ENCODE assay signal across 9 mouse cellular contexts in genomic region chr9:65575393-65576196, GRCm38 (mm10). TPM values are rescaled to one million over a fixed set of nuclear protein-coding genes. Genes with fewer than 3 reads are reported as not detected.
DNase-seq lines count a peak whose midpoint lies in the region; ATAC-seq lines count a peak whose summit lies in the region.
"Had no signal": no experiment of that assay in that cellular context is flagged by ENCODE, and none has a peak within 500 bp of the region (broad histone marks: within the 10 kb centered on the region; RNA-seq: fewer than 3 reads in every experiment).

No protein-coding gene starts in this region.

- 76% methylated on average over 8 of the region's 8 CpGs for WGBS in midbrain, embryonic 14.5 days
- WGBS in midbrain, embryonic 13.5 days: 74% methylated on average over 8 of the region's 8 CpGs
- 61% methylated on average over 8 of the region's 8 CpGs for WGBS in stomach, embryonic 14.5 days

- ATAC-seq in midbrain, embryonic 14.5 days (ENCODE audit: low FRiP score, low TSS enrichment): no peak
- no peak for ATAC-seq in midbrain, embryonic 13.5 days
- ATAC-seq in stomach, embryonic 14.5 days (ENCODE audit: insufficient number of reproducible peaks, insufficient read depth, low FRiP score, low read depth): no peak
- no peak for ATAC-seq in monocyte, adult 5-6 weeks (replicated peaks; ENCODE audit: insufficient number of reproducible peaks, low FRiP score, low TSS enrichment, poor library complexity, severe bottlenecking)

- no peak overlapping the region for H3K9ac ChIP-seq in midbrain, embryonic 14.5 days (replicated peaks; ENCODE audit: low read length)
- no peak overlapping the region for H3K9ac ChIP-seq in midbrain, embryonic 13.5 days (replicated peaks)
- H3K9ac ChIP-seq in stomach, embryonic 14.5 days (replicated peaks; ENCODE audit: low read depth, low read length): no peak overlapping the region

- H3K4me2 ChIP-seq in midbrain, embryonic 14.5 days (ENCODE audit: low read length): no peak overlapping the region
- H3K4me2 ChIP-seq in midbrain, embryonic 13.5 days (replicated peaks): no peak overlapping the region
- no peak overlapping the region for H3K4me2 ChIP-seq in stomach, embryonic 14.5 days (replicated peaks; ENCODE audit: low read depth, low read length)

- no peak overlapping the region for H3K4me3 ChIP-seq in midbrain, embryonic 14.5 days (replicated peaks; ENCODE audit: low read depth, low read length)
- no peak overlapping the region for H3K4me3 ChIP-seq in midbrain, embryonic 13.5 days (replicated peaks)
- H3K4me3 ChIP-seq in stomach, embryonic 14.5 days (ENCODE audit: low read depth, low read length): no peak overlapping the region

- H3K4me1 ChIP-seq in midbrain, embryonic 14.5 days (ENCODE audit: control insufficient read depth, insufficient read depth, low read length): peaks cover 5% of the 10 kb centered on the region; the same call in 1 of the 2 replicates
- H3K4me1 ChIP-seq in midbrain, embryonic 13.5 days (replicated peaks): peaks cover 40% of the 10 kb centered on the region
- peaks cover 33% of the 10 kb centered on the region for H3K4me1 ChIP-seq in stomach, embryonic 14.5 days (ENCODE audit: control insufficient read depth, insufficient read depth, low read length)

- no peaks in the 10 kb centered on the region for H3K27me3 ChIP-seq in midbrain, embryonic 14.5 days (ENCODE audit: control insufficient read depth, insufficient read depth, low read length)
- no peaks in the 10 kb centered on the region for H3K27me3 ChIP-seq in midbrain, embryonic 13.5 days
- no peaks in the 10 kb centered on the region for H3K27me3 ChIP-seq in stomach, embryonic 14.5 days (ENCODE audit: control insufficient read depth, insufficient read depth, low read length)

- H3K36me3 ChIP-seq in midbrain, embryonic 14.5 days (ENCODE audit: control insufficient read depth, insufficient read depth, low read length): peaks cover 3% of the 10 kb centered on the region; the same call in 1 of the 2 replicates
- no peaks in the 10 kb centered on the region for H3K36me3 ChIP-seq in midbrain, embryonic 13.5 days
- H3K36me3 ChIP-seq in stomach, embryonic 14.5 days (ENCODE audit: control insufficient read depth, insufficient read depth, low read length): peaks cover 6% of the 10 kb centered on the region

- DNase-seq in adrenal gland, postnatal 10 days: peak; percentile 59
- DNase-seq in adrenal gland, postnatal 4 days (ENCODE audit: low spot score in 2 of 2): no peak
- DNase-seq in midbrain, embryonic 14.5 days: peak; percentile 68
- peak; percentile 48 for DNase-seq in kidney, postnatal 14 days
- no peak for DNase-seq in left cerebral cortex, adult 9 months (ENCODE audit: low spot score in 2 of 2)

- no peaks in the 10 kb centered on the region for H3K9me3 ChIP-seq in midbrain, embryonic 14.5 days (ENCODE audit: control insufficient read depth, low read length)
- no peaks in the 10 kb centered on the region for H3K9me3 ChIP-seq in midbrain, embryonic 13.5 days
- no peaks in the 10 kb centered on the region for H3K9me3 ChIP-seq in stomach, embryonic 14.5 days (ENCODE audit: control insufficient read depth, low read depth, low read length)

- no peak overlapping the region for H3K27ac ChIP-seq in midbrain, embryonic 14.5 days (replicated peaks; ENCODE audit: low read depth, low read length)
- no peak overlapping the region for H3K27ac ChIP-seq in midbrain, embryonic 13.5 days
- peak overlapping the region; percentile 36; the same call in 1 of the 2 replicates for H3K27ac ChIP-seq in stomach, embryonic 14.5 days (ENCODE audit: low read length)

RNA-seq across cellular contexts. Expression of gene Plekho2, which starts 4.2 kb away (rescaled TPM):
- 10 to 100 TPM; 32.5 to 37.8 TPM for total RNA-seq in adrenal gland, postnatal 10 days (2021)
- total RNA-seq in adrenal gland, postnatal 4 days (2021): 10 to 100 TPM; 44.7 to 45.4 TPM
- 2.9 and 4.6 TPM in 2 replicates for polyA plus RNA-seq in midbrain, embryonic 14.5 days (2014; fragmentation: Nextera tagmentation; extraction: Ambion mirVana)
- 5.6 and 5.9 TPM in 2 replicates for polyA plus RNA-seq in midbrain, embryonic 13.5 days (2015; fragmentation: Nextera tagmentation; extraction: Ambion mirVana)
- polyA plus RNA-seq in stomach, embryonic 14.5 days (2014; fragmentation: Nextera tagmentation; extraction: Ambion mirVana): 17.2 and 21.2 TPM in 2 replicates
- 103 to 136 TPM (median 112 TPM) in 3 replicates for total RNA-seq in monocyte, adult 5-6 weeks (2017)

RNA-seq across cellular contexts. Expression of gene Pif1, which starts 11.4 kb away (rescaled TPM):
- 1 to 10 TPM; 2.0 to 3.3 TPM for total RNA-seq in adrenal gland, postnatal 10 days (2021)
- 1 to 10 TPM; 4.8 to 4.9 TPM for total RNA-seq in adrenal gland, postnatal 4 days (2021)
- polyA plus RNA-seq in midbrain, embryonic 14.5 days (2014; fragmentation: Nextera tagmentation; extraction: Ambion mirVana): 1.5 and 2.6 TPM in 2 replicates
- polyA plus RNA-seq in midbrain, embryonic 13.5 days (2015; fragmentation: Nextera tagmentation; extraction: Ambion mirVana): 8.4 and 9.7 TPM in 2 replicates
- 9.9 and 11.0 TPM in 2 replicates for polyA plus RNA-seq in stomach, embryonic 14.5 days (2014; fragmentation: Nextera tagmentation; extraction: Ambion mirVana)
- total RNA-seq in monocyte, adult 5-6 weeks (2017): 0.21 TPM in 1 of 3 replicates, not detected in the others

RNA-seq across cellular contexts. Expression of gene Rbpms2, which starts 53.9 kb away (rescaled TPM):
- 10 to 100 TPM; 49.7 to 61.5 TPM for total RNA-seq in adrenal gland, postnatal 10 days (2021)
- 10 to 100 TPM; 45.2 to 45.6 TPM for total RNA-seq in adrenal gland, postnatal 4 days (2021)
- polyA plus RNA-seq in midbrain, embryonic 14.5 days (2014; fragmentation: Nextera tagmentation; extraction: Ambion mirVana): 2.4 and 3.5 TPM in 2 replicates
- polyA plus RNA-seq in midbrain, embryonic 13.5 days (2015; fragmentation: Nextera tagmentation; extraction: Ambion mirVana): 4.5 and 4.9 TPM in 2 replicates
- 28.2 and 32.5 TPM in 2 replicates for polyA plus RNA-seq in stomach, embryonic 14.5 days (2014; fragmentation: Nextera tagmentation; extraction: Ambion mirVana)
- total RNA-seq in monocyte, adult 5-6 weeks (2017): 0.48 to 4.1 TPM (median 0.53 TPM) in 3 replicates

RNA-seq across cellular contexts. Expression of gene Ankdd1a, which starts 55.6 kb away (rescaled TPM):
- total RNA-seq in adrenal gland, postnatal 10 days (2021): under 1 TPM in 1 of 2 experiments, not detected in 1; 0.45 TPM
- total RNA-seq in adrenal gland, postnatal 4 days (2021): 1 to 10 TPM; 1.1 to 1.3 TPM
- 0.55 and 1.00 TPM in 2 replicates for polyA plus RNA-seq in midbrain, embryonic 14.5 days (2014; fragmentation: Nextera tagmentation; extraction: Ambion mirVana)
- 0.63 and 0.72 TPM in 2 replicates for polyA plus RNA-seq in midbrain, embryonic 13.5 days (2015; fragmentation: Nextera tagmentation; extraction: Ambion mirVana)
- polyA plus RNA-seq in stomach, embryonic 14.5 days (2014; fragmentation: Nextera tagmentation; extraction: Ambion mirVana): not detected in 2 replicates
- 3.5 to 6.1 TPM (median 3.8 TPM) in 3 replicates for total RNA-seq in monocyte, adult 5-6 weeks (2017)
- polyA plus RNA-seq: testis, adult 2 months had no signal

Comparison
In these comparisons a context has a peak if more than half of its experiments do, and no peak if none do; other contexts are left out.
1. DNase-seq: peak in adrenal gland, postnatal 10 days (single experiment), midbrain, embryonic 14.5 days (single experiment) and kidney, postnatal 14 days (single experiment); none in adrenal gland, postnatal 4 days (0 of 2) and left cerebral cortex, adult 9 months (0 of 2).